Mouse (Mus musculus) cerebral cortex, adult 2 months (tissue): Measurements from ENCODE around the gene Itgbl1.

ENCODE experiments used
- WGBS: fragments of 180-500 bp; shearing (Covaris S2); methylation state at CpG from one replicate; pipeline ENCODE4 v1.1.7; 2018; 5-methylcytosine and 5-hydroxymethylcytosine counted together

Gene Itgbl1

DNA sequence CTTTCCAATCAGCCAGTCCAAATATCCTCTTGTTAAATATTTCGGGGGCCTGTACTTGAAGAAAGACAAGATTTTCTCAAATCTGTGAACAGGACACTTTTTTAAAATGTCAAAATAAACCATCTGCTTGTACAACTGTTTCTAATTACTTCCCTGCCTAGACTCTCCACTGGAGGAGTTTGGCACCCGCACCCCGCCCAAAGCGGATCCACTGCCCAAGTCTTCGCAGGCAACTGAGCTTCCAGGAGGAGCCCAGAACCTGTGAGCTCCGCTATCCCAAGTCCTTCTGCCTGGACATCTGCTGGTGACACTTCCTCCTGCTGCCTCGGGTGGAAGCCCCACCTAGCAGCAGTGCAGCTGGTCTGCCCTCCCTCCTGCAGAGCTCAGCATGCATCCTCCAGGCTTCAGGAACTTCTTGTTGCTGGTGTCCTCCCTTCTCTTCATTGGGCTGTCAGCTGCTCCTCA is at the start of gene Itgbl1:
TSS of gene Itgbl1 (plus strand) at position 51 of the 465 bp plus-strand sequence.
- 19% methylated on average over 7 of the region's 7 CpGs for WGBS

DNA sequence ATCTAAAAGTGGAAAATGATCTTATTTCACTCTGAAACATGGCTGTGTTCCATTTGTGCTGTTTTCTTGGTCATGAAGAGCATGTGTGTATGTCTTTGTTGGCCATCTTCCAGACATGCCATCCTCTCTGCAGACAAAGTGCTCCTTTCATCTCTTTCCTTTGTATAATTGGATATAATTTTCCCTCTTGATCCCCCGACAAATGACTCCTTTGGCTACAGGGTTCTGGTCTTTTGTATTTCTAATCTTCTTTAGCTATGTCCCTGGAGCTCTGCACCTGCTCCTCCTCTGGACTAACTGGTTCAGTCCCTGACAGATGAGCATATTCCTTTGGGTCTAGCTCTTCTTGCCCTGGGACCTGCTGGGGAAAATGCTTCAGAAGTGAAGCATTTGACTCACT is 36.8 kb upstream of the Itgbl1 start:
- 26% methylated on average over 1 of the region's 1 CpGs for WGBS

DNA sequence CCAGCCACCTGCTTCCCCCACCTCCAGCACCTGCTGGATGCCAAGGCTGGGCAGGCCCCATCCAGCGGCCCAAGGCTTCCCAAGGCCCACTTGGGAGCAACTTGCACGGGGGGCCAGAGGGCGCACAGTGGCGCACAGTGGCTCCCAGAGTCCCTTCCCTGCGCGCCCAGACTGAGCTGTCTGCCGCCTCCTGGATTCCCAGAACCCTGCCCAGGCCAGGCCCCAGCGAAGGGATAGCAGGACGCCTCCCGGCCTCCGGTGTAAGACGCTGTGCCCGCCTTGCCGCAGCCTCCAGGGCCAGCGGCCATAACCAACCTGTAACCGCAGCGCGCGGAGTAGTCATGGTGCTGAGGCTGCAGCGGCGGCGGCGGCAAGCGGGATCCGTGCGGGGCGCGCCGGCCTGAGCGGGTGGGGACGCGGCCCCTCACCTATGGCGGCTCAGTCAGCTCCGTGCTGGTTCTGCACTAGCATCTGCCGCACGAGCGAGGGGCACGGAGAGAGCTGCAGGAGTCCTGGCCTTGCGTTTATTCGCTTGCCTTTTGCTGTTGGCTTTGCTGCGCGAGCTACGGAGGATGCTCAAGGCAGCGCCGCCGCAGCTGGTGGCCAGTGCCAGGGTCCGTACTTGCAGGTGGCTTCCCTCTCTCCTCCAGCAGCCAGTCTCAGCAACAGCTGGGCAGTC is 33.1 kb upstream of the Itgbl1 start, which contains the start of gene Nalcn:
TSS of gene Nalcn (minus strand) at position 644 of the 679 bp plus-strand sequence.
- WGBS, result 2% methylated on average over 47 of the region's 47 CpGs

- 30% methylated on average over 3 of the region's 3 CpGs for WGBS
Observed at GRCm38 (mm10) chr14:123627180-123627562, 32.6 kb upstream of the Itgbl1 start.

DNA sequence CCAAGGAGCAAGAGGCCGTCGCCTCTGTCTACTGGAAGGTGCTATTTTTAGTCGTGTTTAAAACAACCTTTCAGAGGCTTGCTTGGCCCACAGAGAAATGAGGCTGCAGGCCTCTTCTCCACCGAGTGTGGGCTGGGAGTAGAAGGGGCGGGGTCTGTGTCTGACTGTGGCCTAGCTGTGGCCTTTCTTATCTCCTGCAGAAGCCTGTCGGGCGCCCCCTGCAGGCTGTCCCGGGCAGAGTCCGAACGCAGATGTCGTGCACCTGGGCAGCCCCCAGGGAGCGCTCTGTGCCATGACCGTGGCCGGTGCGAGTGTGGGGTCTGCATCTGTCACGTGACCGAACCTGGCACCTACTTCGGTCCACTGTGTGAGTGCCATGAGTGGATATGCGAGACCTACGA is 1.3 kb downstream of the Itgbl1 start:
- WGBS, result 18% methylated on average over 20 of the region's 20 CpGs

GRCm38 (mm10) chr14:123662386-123662785 is 2.6 kb downstream of the Itgbl1 start:
- WGBS, result 59% methylated on average over 1 of the region's 1 CpGs

DNA sequence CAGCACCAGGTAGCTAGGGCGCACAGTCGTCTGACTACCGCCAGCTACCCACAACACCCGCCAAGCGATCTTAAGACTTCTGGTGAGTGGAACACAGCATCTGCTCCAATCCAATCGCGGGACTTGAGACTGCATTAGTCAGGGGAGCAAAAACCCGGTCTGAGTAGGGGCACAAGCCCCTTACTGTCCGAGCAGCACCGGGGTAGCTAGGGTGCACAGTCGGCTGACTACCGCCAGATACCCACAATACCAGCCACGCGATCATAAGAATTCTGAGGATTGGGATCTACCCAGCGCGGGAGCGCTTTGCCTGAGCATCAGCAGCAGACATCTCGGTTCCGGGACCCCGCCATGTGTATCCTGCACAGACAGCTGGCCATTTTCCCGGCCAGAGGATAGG is 11.3 kb downstream of the Itgbl1 start:
- WGBS, result 90% methylated on average over 21 of the region's 21 CpGs

DNA sequence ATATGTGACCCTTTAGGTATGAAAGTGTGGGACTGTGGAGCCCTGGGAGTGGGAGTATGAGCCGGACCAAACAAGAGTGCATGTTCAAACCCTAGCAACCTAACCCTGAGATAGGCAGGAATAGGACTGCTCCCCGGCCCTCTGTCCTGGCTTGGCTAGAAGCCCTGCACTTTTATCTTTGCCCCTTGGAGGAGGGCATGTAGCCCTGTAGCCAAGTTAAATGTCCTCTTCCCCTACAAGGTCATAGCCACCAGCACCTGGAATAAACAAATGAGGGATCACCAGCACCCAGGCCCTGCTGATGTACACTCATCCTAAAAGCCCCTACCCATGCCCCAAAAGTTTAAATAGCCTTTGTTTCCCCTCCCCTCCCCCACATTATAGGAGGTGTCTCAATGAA is 18.3 kb downstream of the Itgbl1 start:
- WGBS, result 90% methylated on average over 2 of the region's 2 CpGs

GRCm38 (mm10) chr14:123742055-123742454 is 82.3 kb downstream of the Itgbl1 start:
- 23% methylated on average over 1 of the region's 1 CpGs for WGBS

GRCm38 (mm10) chr14:123751017-123751416 is 91.2 kb downstream of the Itgbl1 start:
- 79% methylated on average over 1 of the region's 1 CpGs for WGBS

DNA sequence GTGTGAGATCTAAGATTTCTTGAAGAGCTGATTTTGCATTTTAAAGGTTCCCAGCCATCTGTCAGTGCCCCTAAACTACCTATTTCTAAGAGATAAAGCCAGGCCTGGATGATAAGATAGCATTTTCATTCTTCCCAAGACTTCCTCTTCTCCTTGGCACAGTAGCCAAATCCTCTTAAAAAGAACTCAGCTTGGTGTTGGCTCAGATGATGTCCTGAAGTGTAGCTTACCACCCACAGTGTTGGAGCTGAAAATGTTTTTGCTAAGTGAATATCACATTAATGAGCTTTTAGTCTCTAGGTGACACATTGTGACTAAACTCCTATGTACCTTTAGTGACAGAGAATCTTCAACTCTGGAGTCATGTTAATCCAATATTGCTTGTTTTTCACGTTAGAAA is 99.8 kb downstream of the Itgbl1 start:
- 41% methylated on average over 1 of the region's 1 CpGs for WGBS

DNA sequence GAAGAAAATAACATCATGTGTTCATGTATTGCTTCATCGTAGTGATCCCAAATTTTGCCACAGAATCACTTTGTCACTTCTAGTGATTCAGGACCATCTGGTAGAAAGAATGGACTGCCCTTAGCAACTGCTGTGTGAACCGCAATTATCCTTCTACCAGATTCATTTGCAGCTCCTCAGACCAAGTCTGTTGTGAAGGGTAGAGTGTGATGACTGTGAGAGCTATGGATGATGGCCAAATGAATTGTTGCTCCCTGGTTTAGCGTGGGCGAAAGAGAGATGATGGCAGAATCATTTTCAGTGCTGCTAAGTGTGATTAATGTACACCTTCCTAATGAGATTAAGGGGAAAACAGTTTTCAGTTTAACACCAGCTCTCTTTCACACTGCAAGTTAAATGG is 100.3 kb downstream of the Itgbl1 start:
- 30% methylated on average over 4 of the region's 4 CpGs for whole genome bisulfite sequencing

DNA sequence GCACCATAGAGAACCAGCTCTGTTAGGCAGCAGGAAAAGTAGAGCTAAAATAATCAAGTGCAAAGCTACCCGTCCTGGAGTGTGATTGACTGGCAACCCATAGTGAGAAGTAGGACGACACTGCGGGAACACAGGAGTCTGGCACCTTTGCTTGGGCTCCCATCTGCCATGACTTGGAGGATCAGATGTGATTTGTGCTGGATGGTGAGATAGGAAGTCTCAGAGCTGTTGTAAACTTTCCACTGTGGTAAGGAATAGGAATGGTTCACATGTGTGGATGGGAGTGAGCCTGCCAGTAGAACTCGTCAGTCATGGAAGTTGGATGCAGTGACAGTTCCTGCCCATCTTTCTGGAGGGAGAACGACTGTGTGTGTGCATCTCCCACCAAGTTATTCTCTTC is 177.9 kb downstream of the Itgbl1 start:
- 56% methylated on average over 5 of the region's 5 CpGs for WGBS

DNA sequence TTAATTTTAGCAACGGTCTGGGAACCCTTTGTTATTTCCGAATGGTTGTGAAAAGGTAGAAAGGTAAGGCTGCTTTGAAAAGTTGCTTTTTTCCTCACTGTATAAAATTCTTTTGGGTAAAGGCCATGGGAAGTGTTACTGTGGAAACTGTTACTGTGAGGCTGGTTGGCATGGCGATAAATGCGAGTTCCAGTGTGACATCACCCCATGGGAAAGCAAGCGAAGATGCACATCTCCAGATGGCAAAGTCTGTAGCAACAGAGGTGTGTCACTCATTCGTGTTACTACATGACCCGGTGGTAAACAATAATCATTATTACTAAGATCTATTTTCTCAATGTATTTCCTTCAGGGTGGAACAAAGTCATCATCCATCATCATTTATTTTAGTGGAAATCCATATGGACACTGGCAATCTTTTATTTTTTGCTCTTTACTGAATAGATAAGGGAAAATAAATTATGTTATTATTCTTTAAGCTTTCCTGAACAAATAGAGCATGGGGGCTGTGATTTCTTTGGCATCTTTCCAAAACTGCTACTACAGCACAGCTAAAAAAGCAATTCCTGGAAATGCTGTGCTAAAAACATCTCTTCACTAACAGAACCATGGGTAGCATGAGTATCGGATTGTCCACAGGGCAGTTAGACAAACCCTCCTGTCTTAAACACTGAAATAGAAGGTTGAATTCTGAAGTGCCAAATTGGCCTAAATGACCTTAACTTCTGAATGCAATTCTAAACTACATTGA is 184.1 kb downstream of the Itgbl1 start:
- WGBS, result 35% methylated on average over 8 of the region's 8 CpGs

DNA sequence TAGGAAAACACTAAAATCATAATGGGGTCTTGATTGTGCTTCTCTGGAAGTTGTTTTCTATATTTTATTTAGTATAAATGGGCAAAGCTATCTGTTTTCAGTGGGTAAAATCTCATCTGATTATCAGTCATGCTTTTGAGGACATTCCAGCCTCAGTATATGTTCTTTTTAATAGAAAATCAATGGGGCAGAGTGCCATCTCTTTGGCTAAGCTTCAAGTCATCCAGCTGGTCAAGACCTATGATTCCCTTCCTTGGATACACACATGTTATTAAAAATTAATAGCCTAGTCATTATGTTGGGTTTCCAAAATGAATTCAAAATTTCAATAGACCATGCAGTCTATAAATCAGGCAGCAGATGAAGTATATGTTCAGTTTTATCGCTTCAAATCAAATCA is 204.8 kb downstream of the Itgbl1 start:
- WGBS, result 89% methylated on average over 1 of the region's 1 CpGs

GRCm38 (mm10) chr14:123865779-123866726 is 206.3 kb downstream of the Itgbl1 start:
- WGBS, result 38% methylated on average over 6 of the region's 6 CpGs

DNA sequence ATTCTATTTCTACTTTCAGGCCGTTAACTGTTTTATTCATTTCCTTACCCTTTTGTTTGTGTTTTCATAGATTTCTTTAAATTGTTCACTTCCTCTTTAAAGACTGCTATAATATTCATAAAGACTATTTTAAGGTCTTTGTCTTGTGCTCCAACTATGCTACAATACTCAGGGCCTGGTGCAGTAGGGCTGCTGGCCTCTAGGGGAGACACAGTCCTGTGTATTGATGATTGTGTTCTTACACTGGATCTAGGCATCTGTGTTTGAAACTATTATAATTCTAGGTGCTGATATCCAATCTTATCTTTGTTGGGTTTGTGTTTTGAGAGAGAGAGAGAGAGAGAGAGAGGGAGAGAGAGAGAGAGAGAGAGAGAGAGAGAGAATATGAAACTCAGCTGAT is 268.1 kb downstream of the Itgbl1 start:
- WGBS, result 80% methylated on average over 1 of the region's 1 CpGs

GRCm38 (mm10) chr14:123966531-123966930 is 306.8 kb downstream of the Itgbl1 start:
- 57% methylated on average over 2 of the region's 2 CpGs for WGBS

- WGBS, result 64% methylated on average over 6 of the region's 6 CpGs
Observed at GRCm38 (mm10) chr14:123967996-123968395, 308.2 kb downstream of the Itgbl1 start.

GRCm38 (mm10) chr14:123990591-123991195 is 330.9 kb downstream of the Itgbl1 start:
- 46% methylated on average over 2 of the region's 2 CpGs for WGBS
